Mouse (Mus musculus) embryonic fibroblast, embryonic 13.5 days (primary cell): Measurements from ENCODE around the gene Osbp.

Experiments
- CTCF ChIP-seq: IDR thresholded peaks from 2 replicates; pipeline ENCODE4 v1.5.1; 2011; ENCODE audit warnings: mild to moderate bottlenecking, control low read depth, low read length, moderate library complexity, borderline replicate concordance; ENCODE audit not compliant: insufficient read depth
- POLR2A ChIP-seq: IDR thresholded peaks from 2 replicates; pipeline ENCODE4 v1.6.1; 2011; ENCODE audit warnings: low read depth, mild to moderate bottlenecking, control low read depth, low read length, moderate library complexity

DNA sequence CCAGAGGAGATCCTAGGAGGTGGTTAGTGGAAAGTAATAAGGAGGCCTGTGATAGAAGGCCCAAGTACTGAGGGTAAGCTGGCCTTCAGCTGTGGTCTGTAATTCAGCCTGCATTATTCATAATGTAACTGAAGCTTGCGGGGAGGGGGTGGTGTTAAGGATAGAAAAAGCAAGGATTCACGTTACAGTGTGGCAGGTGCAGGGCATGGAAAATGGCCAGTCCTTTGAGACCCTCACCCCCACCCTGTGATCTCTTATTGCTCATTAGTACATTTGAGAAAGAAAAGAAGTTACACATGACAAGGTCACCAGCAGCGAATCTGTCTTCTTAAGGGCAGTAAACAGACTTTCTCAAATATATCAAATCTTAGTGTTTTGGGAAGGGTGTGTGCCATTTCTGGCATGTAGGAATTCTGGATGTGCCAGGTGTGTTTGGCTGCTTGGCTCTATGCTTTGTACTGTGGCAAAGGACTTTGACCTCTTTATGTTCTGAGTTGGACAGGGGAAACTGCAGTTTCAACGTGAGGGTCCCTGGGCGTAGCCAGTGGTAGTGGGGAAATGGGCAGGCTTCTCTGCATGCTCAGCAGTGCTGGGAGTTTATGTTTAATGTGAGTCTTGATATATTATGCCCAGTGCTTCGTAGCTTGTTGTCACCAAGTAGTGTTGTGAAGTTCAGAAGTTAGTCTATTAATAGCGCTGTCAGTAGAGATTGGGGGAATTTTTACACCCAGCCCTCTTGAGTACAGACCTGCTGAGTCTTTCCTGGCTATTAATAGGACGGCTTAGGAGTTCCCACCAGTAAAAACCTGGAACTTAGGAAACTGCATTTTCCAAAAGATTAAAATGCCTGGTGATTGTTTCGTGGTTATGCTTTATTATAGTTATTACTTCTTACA lies 3.7 kb downstream of the Osbp start:
- TF ChIP-seq CTCF = no peak
- no peak for TF ChIP-seq POLR2A
